Mouse (Mus musculus): ENCODE results near the gene Naf1. TPM values are rescaled to one million over a fixed set of nuclear protein-coding genes. Genes with fewer than 3 reads are reported as not detected.
A peak's percentile ranks its signal among the peaks of the same experiment; 100 is the strongest.

The Naf1 gene
- total RNA-seq (2017): 2.6 to 5.1 TPM (median 2.9 TPM) in 3 replicates

DNA sequence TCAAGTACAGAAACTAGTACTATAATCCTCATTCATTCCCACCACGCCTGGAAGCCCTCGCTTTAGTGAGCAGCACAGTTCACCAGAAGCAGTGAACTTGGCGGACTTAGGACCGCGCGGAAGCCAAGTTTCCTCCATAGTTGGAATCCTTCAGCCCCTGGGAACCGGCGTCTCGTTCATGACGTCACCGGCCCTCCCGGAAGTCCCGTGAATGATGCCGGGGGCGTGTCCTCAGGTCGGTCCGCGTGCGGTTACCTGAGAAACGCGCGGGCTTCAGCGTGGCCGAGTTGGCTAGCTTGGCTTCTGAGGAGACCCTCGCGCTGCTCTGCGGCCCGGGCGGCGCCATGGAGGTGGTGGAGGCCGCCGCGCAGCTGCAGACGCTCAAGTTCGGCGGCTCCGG lies at the start of gene Naf1:
Gene Naf1, plus strand, starts transcription at position 195 of the 400 bp plus-strand sequence.
- peak; percentile 98 for ATAC-seq (replicated peaks; ENCODE audit: insufficient number of reproducible peaks, low FRiP score, low TSS enrichment, poor library complexity, severe bottlenecking)

GRCm38 (mm10) chr8:66860921-66861588 lies 1.0 kb downstream of the Naf1 start:
- no peak for ATAC-seq (replicated peaks; ENCODE audit: insufficient number of reproducible peaks, low FRiP score, low TSS enrichment, poor library complexity, severe bottlenecking)

GRCm38 (mm10) chr8:66861589-66862500 lies 1.8 kb downstream of the Naf1 start:
- ATAC-seq (replicated peaks; ENCODE audit: insufficient number of reproducible peaks, low FRiP score, low TSS enrichment, poor library complexity, severe bottlenecking): no peak

DNA sequence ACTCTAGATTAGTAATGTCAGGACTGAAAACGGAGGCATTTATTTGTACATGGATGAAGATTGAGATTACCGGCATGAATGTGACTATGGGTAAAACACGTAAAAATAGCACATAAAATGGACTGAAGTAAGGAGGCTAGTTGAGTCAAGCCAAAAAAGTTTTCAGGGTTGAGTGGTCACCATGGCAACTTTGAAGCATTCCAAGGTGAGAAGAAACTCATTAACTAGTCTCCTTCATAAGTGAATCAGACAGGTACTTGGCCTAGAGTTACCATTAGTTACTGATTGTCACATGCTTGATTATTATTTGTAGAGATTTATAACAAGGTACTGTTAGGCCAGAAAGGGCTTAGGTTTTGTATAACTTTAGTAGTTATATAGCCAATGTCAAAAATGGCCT lies 3.7 kb downstream of the Naf1 start:
- ATAC-seq (replicated peaks; ENCODE audit: insufficient number of reproducible peaks, low FRiP score, low TSS enrichment, poor library complexity, severe bottlenecking): no peak

DNA sequence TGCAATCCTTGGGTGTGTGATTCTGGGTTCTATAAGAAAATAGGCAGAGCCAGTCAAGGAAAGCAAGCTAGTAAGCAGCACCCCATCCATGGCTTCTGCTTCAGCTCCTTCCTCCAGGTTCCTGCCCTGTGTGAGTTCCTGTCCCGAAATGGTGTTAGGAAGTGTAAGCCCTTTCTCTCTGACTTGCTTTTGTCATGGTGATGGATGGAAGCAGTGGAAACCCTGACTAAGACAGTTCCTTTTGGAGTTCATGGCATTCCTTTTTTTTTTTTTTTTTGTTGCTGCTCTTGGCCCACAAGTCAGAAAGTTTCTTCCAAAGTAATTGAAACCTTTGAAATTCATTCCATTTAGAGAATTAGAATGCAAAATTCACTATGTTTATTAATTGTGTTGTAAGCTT lies 5.1 kb downstream of the Naf1 start:
- ATAC-seq (replicated peaks; ENCODE audit: insufficient number of reproducible peaks, low FRiP score, low TSS enrichment, poor library complexity, severe bottlenecking): no peak

- ATAC-seq (replicated peaks; ENCODE audit: insufficient number of reproducible peaks, low FRiP score, low TSS enrichment, poor library complexity, severe bottlenecking): no peak
These were observed 7.7 kb downstream of the Naf1 start for GRCm38 (mm10) chr8:66867679-66868078.

DNA sequence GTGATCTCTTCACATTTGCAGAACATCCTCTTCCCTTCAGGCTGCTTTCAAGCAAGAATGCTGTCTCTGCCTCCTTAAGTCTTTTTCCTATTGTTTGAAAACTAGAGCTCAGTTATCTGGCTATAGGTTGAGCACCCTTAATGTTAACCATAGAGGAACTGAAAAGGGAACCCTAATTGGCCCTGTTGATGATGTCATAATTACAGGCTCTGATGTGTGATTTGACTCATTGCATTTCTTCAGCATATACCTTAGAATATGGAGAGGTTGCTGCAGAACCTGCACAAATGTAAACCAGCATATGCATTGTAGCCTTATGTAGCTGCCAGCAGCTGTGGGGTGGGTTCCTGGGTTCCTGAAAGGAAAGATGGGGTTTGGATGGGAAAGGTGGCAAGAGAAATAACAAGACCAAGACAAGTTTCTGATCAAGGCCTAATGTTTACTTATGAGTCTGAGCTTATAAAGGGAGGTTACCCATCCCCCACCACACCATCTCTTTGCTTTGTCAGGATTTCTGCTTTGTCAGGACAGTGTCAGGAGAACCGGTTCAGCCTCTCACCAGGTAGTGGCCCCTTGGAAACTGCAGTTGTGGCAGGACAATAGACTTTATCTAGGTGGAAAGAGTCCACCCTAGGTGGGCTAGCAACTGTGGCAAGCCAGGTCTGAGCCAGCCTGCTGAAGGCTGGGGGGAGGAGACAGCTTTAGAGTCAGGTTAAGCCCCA lies 9.4 kb downstream of the Naf1 start:
- no peak for ATAC-seq (replicated peaks; ENCODE audit: insufficient number of reproducible peaks, low FRiP score, low TSS enrichment, poor library complexity, severe bottlenecking)

- no peak for ATAC-seq (replicated peaks; ENCODE audit: insufficient number of reproducible peaks, low FRiP score, low TSS enrichment, poor library complexity, severe bottlenecking)
These were observed 23.8 kb downstream of the Naf1 start for GRCm38 (mm10) chr8:66883866-66884265.

- no peak for ATAC-seq (replicated peaks; ENCODE audit: insufficient number of reproducible peaks, low FRiP score, low TSS enrichment, poor library complexity, severe bottlenecking)
These were observed 31.9 kb downstream of the Naf1 start for GRCm38 (mm10) chr8:66891879-66892278.

GRCm38 (mm10) chr8:66905000-66905399 lies 45.0 kb downstream of the Naf1 start:
- no peak for ATAC-seq (replicated peaks; ENCODE audit: insufficient number of reproducible peaks, low FRiP score, low TSS enrichment, poor library complexity, severe bottlenecking)

GRCm38 (mm10) chr8:66905557-66905956 lies 45.5 kb downstream of the Naf1 start:
- ATAC-seq (replicated peaks; ENCODE audit: insufficient number of reproducible peaks, low FRiP score, low TSS enrichment, poor library complexity, severe bottlenecking): no peak

DNA sequence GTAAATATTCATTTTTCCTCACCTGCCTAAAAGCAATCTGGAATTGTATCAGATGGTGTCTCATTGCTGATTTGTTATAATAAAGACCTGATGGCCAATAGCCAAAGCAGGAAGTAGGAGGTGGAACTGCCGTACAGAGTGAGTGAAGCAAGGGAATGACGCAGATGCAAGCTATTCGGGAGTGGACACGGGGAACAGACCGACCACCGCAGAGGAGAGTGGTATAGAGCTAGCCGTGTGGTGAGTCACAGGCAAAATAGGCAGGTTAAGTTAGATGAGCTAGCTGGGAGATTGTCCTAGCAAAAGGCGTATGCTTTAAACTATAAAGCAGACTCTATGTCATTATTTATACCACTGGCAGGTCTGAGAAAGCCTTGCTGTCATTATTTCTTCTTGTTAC lies 46.1 kb downstream of the Naf1 start:
- ATAC-seq (replicated peaks; ENCODE audit: insufficient number of reproducible peaks, low FRiP score, low TSS enrichment, poor library complexity, severe bottlenecking): no peak

DNA sequence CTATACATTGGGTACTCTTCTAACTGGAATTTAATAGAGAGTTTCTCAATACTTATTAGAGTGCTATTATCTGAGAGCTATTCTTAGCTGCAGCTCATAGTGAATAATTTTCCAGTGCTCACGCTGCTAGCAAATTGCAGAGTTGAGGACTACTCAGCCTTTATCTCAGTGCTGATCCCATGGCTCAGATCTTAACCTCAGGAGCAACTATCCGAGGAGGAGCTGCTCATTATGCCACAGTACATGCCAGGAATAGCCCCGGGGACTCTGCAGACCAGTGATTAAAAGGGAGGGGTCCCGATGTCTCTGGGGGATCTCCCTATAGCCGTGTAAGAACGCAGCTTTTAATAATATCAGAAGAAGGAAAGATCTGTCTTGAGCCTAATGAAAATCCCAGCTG lies 50.7 kb downstream of the Naf1 start:
- ATAC-seq (replicated peaks; ENCODE audit: insufficient number of reproducible peaks, low FRiP score, low TSS enrichment, poor library complexity, severe bottlenecking): no peak

DNA sequence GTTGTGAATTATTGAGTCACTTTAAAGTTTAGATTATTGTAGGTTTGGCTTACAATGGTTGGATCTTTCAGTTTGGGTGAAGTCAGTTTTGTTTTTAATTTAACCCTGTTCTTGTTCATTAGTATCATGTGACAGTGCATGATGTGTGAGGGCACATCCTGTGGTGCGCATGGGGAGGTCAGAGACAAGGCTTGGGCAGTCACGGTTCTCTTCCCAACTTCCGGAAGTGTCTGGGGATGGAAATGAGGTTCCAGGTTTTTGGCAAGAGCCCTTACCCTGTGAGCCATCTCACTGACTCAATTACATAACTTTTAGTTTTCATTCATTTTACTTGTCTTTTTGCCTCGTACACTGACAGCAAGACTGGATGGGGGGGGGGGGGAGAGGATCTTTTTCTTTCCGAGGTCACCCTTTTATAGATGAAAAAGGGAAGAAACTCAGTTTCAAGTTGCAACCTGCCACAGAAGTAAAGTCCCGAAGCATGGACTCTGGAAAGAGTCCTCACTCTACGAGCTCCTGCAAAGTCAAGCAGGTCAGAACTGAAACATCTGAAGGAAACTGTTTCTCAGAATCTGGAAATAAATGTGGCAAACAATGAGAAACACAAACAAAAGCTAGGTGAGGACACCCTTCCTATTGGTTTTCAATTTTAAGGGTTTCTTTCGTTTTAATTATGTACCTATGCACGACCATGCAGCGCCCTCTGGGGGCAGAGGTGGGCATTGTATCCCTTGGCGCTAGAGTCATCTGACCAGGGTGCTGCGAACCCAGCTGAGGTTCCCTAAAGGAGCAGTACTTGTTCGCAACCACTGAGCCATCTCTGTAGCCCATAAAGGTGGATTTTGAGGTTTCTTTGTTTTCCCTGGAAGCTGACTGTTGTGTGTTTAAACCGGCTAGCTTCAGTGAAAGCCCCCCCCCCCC lies 53.9 kb downstream of the Naf1 start:
- ATAC-seq (replicated peaks; ENCODE audit: insufficient number of reproducible peaks, low FRiP score, low TSS enrichment, poor library complexity, severe bottlenecking): no peak

DNA sequence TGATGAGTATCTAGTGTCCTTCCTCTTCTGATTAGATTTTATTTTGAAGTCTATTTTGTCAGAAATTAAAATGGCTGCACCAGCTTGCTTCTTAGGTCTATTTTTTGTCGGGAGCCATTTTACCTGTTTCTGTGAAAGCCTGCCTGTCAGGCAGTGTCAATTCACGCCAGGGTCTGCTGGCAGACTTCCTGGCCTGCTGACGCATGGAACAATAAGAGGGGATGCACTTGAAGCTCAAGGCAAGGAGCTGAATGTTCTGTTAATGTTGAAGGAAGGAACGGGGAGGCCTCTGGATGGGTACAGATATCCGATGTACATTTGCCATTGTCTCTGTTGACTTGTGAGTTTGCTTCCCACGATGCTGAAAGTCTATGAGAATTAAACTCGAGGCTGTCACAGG lies 56.0 kb downstream of the Naf1 start:
- ATAC-seq (replicated peaks; ENCODE audit: insufficient number of reproducible peaks, low FRiP score, low TSS enrichment, poor library complexity, severe bottlenecking): no peak

DNA sequence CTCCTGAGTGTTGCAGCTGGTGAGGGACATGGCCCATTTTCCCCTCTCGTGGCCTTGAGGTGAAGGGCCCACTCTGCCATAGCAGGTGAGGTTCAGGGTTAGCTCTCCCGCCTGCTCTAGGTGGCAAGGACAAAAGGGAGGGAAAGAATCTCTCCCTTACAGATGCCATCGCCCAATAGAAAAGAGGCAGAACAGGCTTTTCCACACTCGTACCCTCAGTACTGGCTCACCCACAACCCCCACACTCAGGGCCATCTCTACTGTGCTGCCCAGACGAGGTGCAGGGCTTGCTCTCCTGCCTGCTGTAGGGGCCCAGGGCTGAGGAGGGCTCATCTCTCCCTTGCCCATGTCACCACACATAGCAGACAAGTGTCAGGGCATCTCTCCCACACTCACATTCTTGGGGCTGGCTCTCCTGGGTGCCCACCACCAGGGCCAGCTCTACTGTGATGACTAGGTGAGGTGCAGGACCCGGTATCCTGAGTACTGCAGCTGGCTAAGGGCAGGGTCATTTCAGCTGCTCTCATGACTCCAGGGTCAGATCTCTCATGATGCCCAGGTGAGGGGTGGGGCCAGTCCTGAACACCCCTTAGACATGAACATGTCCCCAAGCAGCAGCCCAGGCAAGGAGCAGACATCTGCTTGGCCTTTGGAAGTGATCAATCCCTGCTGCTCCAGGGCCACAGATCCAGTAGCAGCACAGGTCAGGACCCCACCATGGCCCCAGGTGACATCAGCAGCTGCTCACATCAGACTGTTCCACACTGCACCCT lies 57.9 kb downstream of the Naf1 start:
- peak; percentile 43; the same call in 1 of the 2 replicates for ATAC-seq (replicated peaks; ENCODE audit: insufficient number of reproducible peaks, low FRiP score, low TSS enrichment, poor library complexity, severe bottlenecking)

- no peak for ATAC-seq (replicated peaks; ENCODE audit: insufficient number of reproducible peaks, low FRiP score, low TSS enrichment, poor library complexity, severe bottlenecking)
These were observed 58.5 kb downstream of the Naf1 start for GRCm38 (mm10) chr8:66918471-66918870.

DNA sequence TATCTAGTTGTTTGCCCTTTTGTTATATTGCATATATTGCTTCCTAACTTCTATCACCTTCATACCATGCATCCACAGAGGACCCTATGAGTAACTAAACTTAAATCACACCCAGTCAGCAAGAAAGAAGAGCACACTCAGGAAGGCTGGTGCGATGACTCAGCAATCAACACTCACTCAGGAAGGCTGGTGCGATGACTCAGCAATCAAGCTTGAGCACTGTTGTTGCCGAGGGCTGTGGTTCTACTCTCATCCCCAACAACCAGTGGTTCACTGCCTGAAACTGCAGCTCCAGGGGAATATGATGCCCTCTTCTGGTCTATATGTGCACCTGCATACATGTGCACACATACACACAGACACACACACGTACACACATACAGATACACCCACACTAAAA lies 73.7 kb downstream of the Naf1 start:
- ATAC-seq (replicated peaks; ENCODE audit: insufficient number of reproducible peaks, low FRiP score, low TSS enrichment, poor library complexity, severe bottlenecking): no peak

Data from monocyte, adult 5-6 weeks (primary cell).